Mouse (Mus musculus): ENCODE results near the gene Ahctf1.
"Not testable (repeated sequence)": the region's sequence is repeated elsewhere in the genome, so short reads cannot be mapped to it uniquely, and the experiment has no call there.

The Ahctf1 gene

GRCm38 (mm10) chr1:179803513-179804139 lies at the start of gene Ahctf1:
Ahctf1 (minus strand) TSS chr1:179803680.
- peak; percentile 96 for DNase-seq (ENCODE audit: low read depth, low spot score)

GRCm38 (mm10) chr1:179847759-179848389 lies 44.4 kb upstream of the Ahctf1 start:
- DNase-seq (ENCODE audit: low read depth, low spot score) = peak; percentile 62

GRCm38 (mm10) chr1:179847173-179847572 lies 43.7 kb upstream of the Ahctf1 start:
- DNase-seq (ENCODE audit: low read depth, low spot score) = no peak

GRCm38 (mm10) chr1:179845832-179846499 lies 42.5 kb upstream of the Ahctf1 start:
- no peak for DNase-seq (ENCODE audit: low read depth, low spot score)

- DNase-seq (ENCODE audit: low read depth, low spot score) = no peak
Measured at GRCm38 (mm10) chr1:179844894-179845293, 41.4 kb upstream of the Ahctf1 start.

GRCm38 (mm10) chr1:179843981-179844380 lies 40.5 kb upstream of the Ahctf1 start:
- DNase-seq (ENCODE audit: low read depth, low spot score) = no peak

- no peak for DNase-seq (ENCODE audit: low read depth, low spot score)
Measured at GRCm38 (mm10) chr1:179842568-179842967, 39.1 kb upstream of the Ahctf1 start.

- no peak for DNase-seq (ENCODE audit: low read depth, low spot score)
Measured at GRCm38 (mm10) chr1:179836426-179837404, 33.2 kb upstream of the Ahctf1 start.

GRCm38 (mm10) chr1:179835753-179836425 lies 32.4 kb upstream of the Ahctf1 start:
- DNase-seq (ENCODE audit: low read depth, low spot score) = no peak

- DNase-seq (ENCODE audit: low read depth, low spot score) = no peak
Measured at GRCm38 (mm10) chr1:179833596-179833995, 30.1 kb upstream of the Ahctf1 start.

- no peak for DNase-seq (ENCODE audit: low read depth, low spot score)
Measured at GRCm38 (mm10) chr1:179832710-179833240, 29.3 kb upstream of the Ahctf1 start.

- DNase-seq (ENCODE audit: low read depth, low spot score) = no peak
Measured at GRCm38 (mm10) chr1:179828900-179829299, 25.4 kb upstream of the Ahctf1 start.

GRCm38 (mm10) chr1:179828051-179828450 lies 24.6 kb upstream of the Ahctf1 start:
- DNase-seq (ENCODE audit: low read depth, low spot score) = no peak

- no peak for DNase-seq (ENCODE audit: low read depth, low spot score)
Measured at GRCm38 (mm10) chr1:179824549-179824948, 21.1 kb upstream of the Ahctf1 start.

- DNase-seq (ENCODE audit: low read depth, low spot score) = not testable (repeated sequence)
Measured at GRCm38 (mm10) chr1:179818490-179819278, 15.2 kb upstream of the Ahctf1 start.

GRCm38 (mm10) chr1:179814616-179815015 lies 11.1 kb upstream of the Ahctf1 start:
- DNase-seq (ENCODE audit: low read depth, low spot score) = no peak

- no peak for DNase-seq (ENCODE audit: low read depth, low spot score)
Measured at GRCm38 (mm10) chr1:179813385-179813784, 9.9 kb upstream of the Ahctf1 start.

- DNase-seq (ENCODE audit: low read depth, low spot score) = no peak
Measured at GRCm38 (mm10) chr1:179808300-179808699, 4.8 kb upstream of the Ahctf1 start.

GRCm38 (mm10) chr1:179807468-179807867 lies 4.0 kb upstream of the Ahctf1 start:
- no peak for DNase-seq (ENCODE audit: low read depth, low spot score)

GRCm38 (mm10) chr1:179805751-179806150 lies 2.3 kb upstream of the Ahctf1 start:
- no peak for DNase-seq (ENCODE audit: low read depth, low spot score)
